Comparison of ENCODE assay signal across 8 mouse cellular contexts in the genomic region with DNA sequence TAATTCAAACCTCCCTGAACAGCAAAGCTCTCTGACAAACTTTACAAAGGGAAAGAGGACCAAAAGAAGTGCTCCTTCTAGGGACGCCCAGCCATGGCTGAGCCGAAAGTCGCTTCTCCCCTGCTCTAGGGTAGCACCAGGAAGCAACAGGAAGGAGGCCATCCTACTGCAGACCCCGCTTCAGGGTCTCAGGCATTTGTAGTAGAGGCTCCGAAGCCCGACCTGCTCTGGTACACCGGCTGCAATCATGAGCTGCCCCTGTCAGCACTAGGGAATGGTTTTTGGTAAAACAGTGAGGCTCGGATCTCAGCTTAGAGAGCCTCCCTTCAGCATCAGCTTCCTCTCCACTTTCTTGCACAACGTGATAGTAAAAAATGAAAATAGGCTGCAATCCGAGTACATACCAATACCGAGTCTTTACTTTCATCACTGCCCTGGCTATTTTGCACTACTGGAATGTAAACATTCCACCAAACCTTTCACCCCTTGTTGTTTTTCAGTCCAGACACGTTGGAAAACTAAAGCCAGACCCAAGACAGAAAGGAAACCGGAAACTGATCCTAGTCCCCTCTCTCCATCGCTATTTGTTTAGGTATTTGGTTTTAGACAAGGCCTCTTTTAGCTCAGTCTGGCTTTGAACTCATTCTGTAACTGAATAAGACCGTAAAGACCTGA. TPM values are rescaled to one million over a fixed set of nuclear protein-coding genes. Genes with fewer than 3 reads are reported as not detected.
DNase-seq lines count a peak whose midpoint lies in the region; ATAC-seq and TF ChIP-seq lines count a peak whose summit lies in the region.

No protein-coding gene starts in this region.

- ATAC-seq in forebrain, embryonic 11.5 days (replicated peaks; ENCODE audit: low FRiP score), result no peak
- ATAC-seq in forebrain, embryonic 15.5 days (replicated peaks), result no peak
- ATAC-seq in liver, embryonic 11.5 days (replicated peaks; ENCODE audit: low FRiP score), result peak; percentile 29; the same call in 1 of the 2 replicates

- no peaks in the 10 kb centered on the region for H3K27me3 ChIP-seq in forebrain, embryonic 11.5 days (ENCODE audit: control insufficient read depth, insufficient read depth, low read length)
- H3K27me3 ChIP-seq in forebrain, embryonic 15.5 days, result no peaks in the 10 kb centered on the region
- no peaks in the 10 kb centered on the region for H3K27me3 ChIP-seq in testis, adult 2 months (ENCODE audit: control insufficient read depth, insufficient read depth, low read length)
- no peaks in the 10 kb centered on the region for H3K27me3 ChIP-seq in liver, embryonic 11.5 days (replicated peaks; ENCODE audit: control insufficient read depth, insufficient read depth, low read length)

- no peaks in the 10 kb centered on the region for H3K36me3 ChIP-seq in forebrain, embryonic 11.5 days (ENCODE audit: control insufficient read depth, insufficient read depth, low read length)
- H3K36me3 ChIP-seq in forebrain, embryonic 15.5 days, result no peaks in the 10 kb centered on the region
- no peaks in the 10 kb centered on the region for H3K36me3 ChIP-seq in testis, adult 2 months (ENCODE audit: control insufficient read depth, insufficient read depth, low read length)
- H3K36me3 ChIP-seq in liver, embryonic 11.5 days (ENCODE audit: control insufficient read depth, insufficient read depth, low read length), result no peaks in the 10 kb centered on the region

- 56% methylated on average over 15 of the region's 15 CpGs for WGBS in forebrain, embryonic 11.5 days
- 59% methylated on average over 15 of the region's 15 CpGs for WGBS in forebrain, embryonic 15.5 days
- 25% methylated on average over 15 of the region's 15 CpGs for WGBS in liver, embryonic 11.5 days

- H3K27ac ChIP-seq in forebrain, embryonic 11.5 days (ENCODE audit: low read depth, low read length), result 0 out of 2 replicates have a peak overlapping the region, but pooled peaks have one; percentile 21
- H3K27ac ChIP-seq in forebrain, embryonic 15.5 days (replicated peaks), result no peak overlapping the region
- H3K27ac ChIP-seq in testis, adult 2 months (ENCODE audit: control insufficient read depth, insufficient read depth, low read depth, low read length), result peak overlapping the region; percentile 77
- peak overlapping the region; percentile 83 for H3K27ac ChIP-seq in liver, embryonic 11.5 days (ENCODE audit: low read depth, low read length)

- no peaks in the 10 kb centered on the region for H3K9me3 ChIP-seq in forebrain, embryonic 11.5 days (ENCODE audit: control insufficient read depth, low read length)
- H3K9me3 ChIP-seq in forebrain, embryonic 15.5 days, result no peaks in the 10 kb centered on the region
- H3K9me3 ChIP-seq in liver, embryonic 11.5 days (ENCODE audit: control insufficient read depth, low read length), result no peaks in the 10 kb centered on the region

- no peak for DNase-seq in forebrain, embryonic 11.5 days (ENCODE audit: low spot score)
- DNase-seq in testis, postnatal 14 days (ENCODE audit: low spot score), result no peak
- DNase-seq in liver, embryonic 11.5 days (ENCODE audit: low spot score), result no peak
- DNase-seq in yolk sac, embryonic 10.5 days (ENCODE audit: low spot score), result peak; percentile 67
- DNase-seq in urinary bladder, adult 18-20 months (ENCODE audit: low spot score in 2 of 2), result no peak
- DNase-seq in kidney, adult 9 months, result no peak

- no peak overlapping the region for H3K9ac ChIP-seq in forebrain, embryonic 11.5 days (ENCODE audit: low read length)
- no peak overlapping the region for H3K9ac ChIP-seq in forebrain, embryonic 15.5 days (replicated peaks)
- H3K9ac ChIP-seq in liver, embryonic 11.5 days (ENCODE audit: low read depth, low read length), result peak overlapping the region; percentile 66

- no peak overlapping the region for H3K4me2 ChIP-seq in forebrain, embryonic 11.5 days (ENCODE audit: low read depth, low read length, severe bottlenecking)
- no peak overlapping the region for H3K4me2 ChIP-seq in forebrain, embryonic 15.5 days (replicated peaks)
- peak overlapping the region; percentile 67 for H3K4me2 ChIP-seq in liver, embryonic 11.5 days

- TF ChIP-seq CTCF in testis, adult 2 months (IDR thresholded peaks at IDR 0.05; ENCODE audit: control insufficient read depth, insufficient read depth, insufficient replicate concordance, low read depth, low read length), result no peak

- no peak overlapping the region for H3K4me3 ChIP-seq in forebrain, embryonic 11.5 days (ENCODE audit: low read depth, low read length)
- H3K4me3 ChIP-seq in forebrain, embryonic 15.5 days, result no peak overlapping the region
- H3K4me3 ChIP-seq in testis, adult 2 months (ENCODE audit: control insufficient read depth, low read depth, low read length), result peak overlapping the region; percentile 90
- peak overlapping the region; percentile 41 for H3K4me3 ChIP-seq in liver, embryonic 11.5 days (ENCODE audit: low read depth, low read length)

- H3K4me1 ChIP-seq in forebrain, embryonic 11.5 days (replicated peaks; ENCODE audit: control insufficient read depth, insufficient read depth, low read length), result no peaks in the 10 kb centered on the region
- H3K4me1 ChIP-seq in forebrain, embryonic 15.5 days, result 0 out of 2 replicates have a peak, but pooled peaks cover 9% of the 10 kb centered on the region
- H3K4me1 ChIP-seq in testis, adult 2 months (ENCODE audit: control insufficient read depth, insufficient read depth, low read length), result peaks cover 9% of the 10 kb centered on the region
- peaks cover 5% of the 10 kb centered on the region; the same call in 1 of the 2 replicates for H3K4me1 ChIP-seq in liver, embryonic 11.5 days (replicated peaks; ENCODE audit: control insufficient read depth, insufficient read depth, low read length)

- TF ChIP-seq POLR2A in testis, adult 2 months (IDR thresholded peaks at IDR 0.05; ENCODE audit: control insufficient read depth, low read depth, low read length), result no peak

RNA-seq across cellular contexts. Expression of gene Wipf1, which starts 44.8 kb away (rescaled TPM):
- 8.6 and 10.9 TPM in 2 replicates for polyA plus RNA-seq in forebrain, embryonic 11.5 days (2014; fragmentation: Nextera tagmentation; extraction: Ambion mirVana)
- polyA plus RNA-seq in forebrain, embryonic 15.5 days (2015; fragmentation: Nextera tagmentation; extraction: Ambion mirVana), result 1.9 and 2.1 TPM in 2 replicates
- 0.40 and 0.51 TPM in 2 replicates for polyA plus RNA-seq in testis, adult 2 months (2012; rRNA removed)
- 12.0 and 12.7 TPM in 2 replicates for polyA plus RNA-seq in liver, embryonic 11.5 days (2014; fragmentation: Nextera tagmentation; extraction: Ambion mirVana)

Comparison
In these comparisons a context has a peak if more than half of its experiments do, and no peak if none do; other contexts are left out.
1. H3K4me3 ChIP-seq: peak in testis, adult 2 months (single experiment) and liver, embryonic 11.5 days (single experiment); none in forebrain, embryonic 11.5 days (single experiment) and forebrain, embryonic 15.5 days (single experiment).